Mouse (Mus musculus) G1E (cell line): Measurements from ENCODE around the gene Sppl3.

Experiments used
- CTCF ChIP-seq: IDR thresholded peaks from 2 replicates; pipeline ENCODE4 v1.5.1; 2012; ENCODE audit warnings: low read depth, low read length, inconsistent platforms, mixed read lengths
- GATA1 ChIP-seq: IDR thresholded peaks from 2 replicates; pipeline ENCODE4 v1.6.1; 2012; ENCODE audit warnings: borderline replicate concordance, low read length, inconsistent platforms, mixed read lengths
- POLR2AphosphoS5 ChIP-seq: IDR thresholded peaks from 2 replicates; pipeline ENCODE4 v1.6.1; 2012; ENCODE audit warnings: low read depth, low read length, inconsistent platforms; ENCODE audit not compliant: insufficient replicate concordance
- TAL1 ChIP-seq: conservative IDR thresholded peaks from 2 replicates; pipeline ENCODE4 v1.6.1; 2012; ENCODE audit warnings: low read depth, low read length, inconsistent platforms, mixed read lengths

DNA sequence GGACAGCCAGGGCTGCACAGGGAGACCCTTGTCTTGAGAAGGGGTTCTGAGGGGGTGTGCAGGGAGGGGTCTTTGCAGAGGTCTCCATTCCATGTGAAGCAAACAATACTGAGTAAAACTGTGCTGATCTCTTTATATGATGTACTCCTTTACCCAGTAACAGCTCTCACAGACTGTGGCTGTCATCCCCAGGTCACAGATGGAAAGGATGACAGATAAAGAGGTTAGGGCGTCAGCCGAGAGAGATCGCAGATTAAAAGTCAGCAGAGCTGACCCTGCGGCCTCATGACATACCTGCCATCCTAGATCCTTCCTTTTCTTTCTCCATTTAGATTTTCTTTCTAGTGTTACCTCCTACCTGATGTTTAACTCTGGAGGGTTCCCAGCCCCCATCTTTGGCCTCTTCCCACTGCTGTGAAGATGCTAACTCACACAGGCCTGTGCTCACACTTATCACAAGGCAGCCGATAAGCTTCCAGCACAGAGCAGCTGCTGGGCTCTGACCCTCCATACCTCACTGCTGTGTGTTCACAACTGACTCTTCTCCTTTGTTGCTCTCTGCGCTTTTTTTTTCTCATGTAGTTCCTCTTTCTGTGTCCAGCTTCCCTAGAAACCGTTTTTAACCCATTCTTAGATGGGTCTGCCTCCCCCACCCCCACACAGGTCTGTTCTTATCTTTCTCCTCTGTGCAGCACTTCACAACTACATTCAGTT, 47.8 kb downstream of the Sppl3 start:
- TF ChIP-seq CTCF (no peak), POLR2AphosphoS5 (no peak), TAL1 (peak; percentile 37; the same call in 1 of the 2 replicates), GATA1 (no peak)
